Mouse (Mus musculus) erythroid progenitor cell, adult 5-6 weeks (primary cell): Measurements from ENCODE around the gene Psmc2. TPM values are rescaled to one million over a fixed set of nuclear protein-coding genes. Genes with fewer than 3 reads are reported as not detected.
A peak's percentile ranks its signal among the peaks of the same experiment; 100 is the strongest.

ENCODE experiments used
- ATAC-seq: replicated peaks from 2 replicates; pipeline ENCODE4 v1.8.0; 2016; ENCODE audit warnings: moderate number of reproducible peaks, mild to moderate bottlenecking, moderate TSS enrichment, inconsistent platforms; ENCODE audit not compliant: poor library complexity, low FRiP score, severe bottlenecking
- total RNA-seq, 2 experiments: library from RNA; stranded (forward) in 1 of 2; stranded (reverse) in 1 of 2; fragments of 150-400 nt in 1 of 2; fragments of 186-747, 209-891 nt in 1 of 2; gene quantifications; 2 replicates each; pipeline versions ENCODE4 v1.2.3 to v1.2.4; 2015 to 2017; ENCODE audit warnings: low replicate concordance in 2 of 2

The Psmc2 gene
- total RNA-seq (2015; ENCODE audit: low replicate concordance), result 67.4 and 108 TPM in 2 replicates
- 41.2 and 51.7 TPM in 2 replicates for total RNA-seq (2017; ENCODE audit: low replicate concordance)

DNA sequence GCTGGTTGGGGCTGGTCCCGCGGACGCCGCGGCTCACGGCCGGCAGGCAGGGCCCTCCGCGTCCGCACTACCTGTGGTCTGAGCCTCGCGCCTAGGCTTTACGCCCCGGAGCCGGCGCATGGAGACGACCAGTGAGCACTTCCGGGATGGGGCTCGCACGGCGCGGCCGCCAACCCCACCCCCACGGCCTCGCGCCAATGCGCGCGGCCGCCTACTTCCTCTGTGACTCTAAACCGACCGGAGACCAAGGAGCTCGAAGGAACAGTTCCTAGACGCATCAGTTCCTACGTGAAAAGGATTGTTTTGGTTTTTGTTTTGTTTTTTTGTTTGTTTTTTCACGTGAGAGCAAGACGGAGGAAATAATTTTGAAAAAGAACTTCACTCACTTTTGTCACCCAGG lies at the start of gene Psmc2, which contains the start of gene Dnajc2:
Gene Psmc2 (plus strand): TSS at position 231 of the 400 bp plus-strand sequence.
Gene Dnajc2 (minus strand): TSS at position 199 of the 400 bp plus-strand sequence.
- peak; percentile 90 for ATAC-seq

DNA sequence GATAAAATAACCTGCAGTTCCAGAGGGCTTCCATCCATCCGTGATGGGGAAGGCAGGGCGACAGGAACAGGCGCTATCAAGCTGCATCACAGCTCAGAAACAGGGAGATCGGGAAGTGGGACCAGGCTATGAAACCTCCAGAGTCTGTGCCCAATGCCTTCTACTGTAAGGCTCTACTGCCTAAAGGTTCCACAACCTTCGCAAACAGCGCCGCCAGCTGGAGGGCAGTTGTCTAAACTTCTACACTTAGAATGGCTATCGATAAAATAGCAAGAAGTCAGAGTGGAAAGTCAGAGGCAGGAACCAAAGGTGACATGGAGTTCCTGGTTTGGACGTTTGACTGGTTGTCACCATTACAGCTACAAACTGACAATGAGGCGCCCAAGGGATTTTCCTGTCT lies 49.5 kb upstream of the Psmc2 start:
- ATAC-seq, result peak; percentile 69

DNA sequence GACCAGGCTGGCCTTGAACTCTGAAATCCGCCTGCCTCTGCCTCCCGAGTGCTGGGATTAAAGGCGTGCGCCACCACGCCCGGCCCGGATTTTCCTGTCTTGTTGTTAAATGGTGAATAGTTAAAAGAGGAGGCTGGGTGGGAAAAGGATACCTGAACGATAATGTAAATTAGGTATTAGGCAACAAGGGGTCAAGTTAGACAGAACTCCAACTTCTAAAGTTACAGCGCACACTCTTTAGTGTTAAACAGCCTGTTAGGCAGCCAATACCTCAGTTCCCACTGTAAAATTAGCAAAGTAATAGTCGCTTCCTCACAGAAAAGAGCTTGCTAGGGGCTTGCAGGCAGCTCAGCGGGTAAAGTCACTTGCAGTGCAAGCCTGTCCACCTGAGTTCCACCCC lies 49.0 kb upstream of the Psmc2 start:
- ATAC-seq, result no peak

DNA sequence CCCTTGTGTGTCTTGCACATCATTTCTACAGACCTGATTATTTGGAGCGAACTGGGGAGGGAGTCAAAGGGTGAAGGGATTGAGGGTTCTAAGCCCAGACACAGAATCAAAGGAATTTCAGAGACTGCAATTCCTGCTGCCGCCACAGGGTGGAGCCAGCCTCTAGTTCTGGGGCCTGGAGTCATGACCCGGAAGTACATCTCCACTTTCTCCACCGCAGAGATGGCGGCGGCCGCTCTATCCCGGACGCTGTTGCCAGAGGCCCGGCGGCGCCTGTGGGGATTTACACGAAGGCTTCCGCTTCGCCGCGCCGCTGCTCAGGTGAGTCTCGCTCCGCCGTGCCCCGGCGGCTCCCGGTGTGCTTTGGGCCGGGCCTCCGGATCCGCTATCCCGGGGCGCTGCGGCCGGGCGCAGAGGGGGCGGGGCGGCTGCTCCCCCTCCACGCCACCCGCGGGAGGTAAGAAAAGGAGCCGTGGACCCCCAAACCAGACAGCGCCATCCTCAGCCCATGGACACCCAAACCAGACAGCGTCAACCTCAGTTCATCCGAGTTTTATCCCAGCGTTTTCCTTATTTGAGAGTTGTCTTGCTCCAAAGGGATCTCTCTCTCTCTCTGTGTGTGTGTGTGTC lies 48.0 kb upstream of the Psmc2 start, which contains the start of gene Pmpcb:
Gene Pmpcb (plus strand): TSS at position 186 of the 630 bp plus-strand sequence.
- peak; percentile 86 for ATAC-seq

DNA sequence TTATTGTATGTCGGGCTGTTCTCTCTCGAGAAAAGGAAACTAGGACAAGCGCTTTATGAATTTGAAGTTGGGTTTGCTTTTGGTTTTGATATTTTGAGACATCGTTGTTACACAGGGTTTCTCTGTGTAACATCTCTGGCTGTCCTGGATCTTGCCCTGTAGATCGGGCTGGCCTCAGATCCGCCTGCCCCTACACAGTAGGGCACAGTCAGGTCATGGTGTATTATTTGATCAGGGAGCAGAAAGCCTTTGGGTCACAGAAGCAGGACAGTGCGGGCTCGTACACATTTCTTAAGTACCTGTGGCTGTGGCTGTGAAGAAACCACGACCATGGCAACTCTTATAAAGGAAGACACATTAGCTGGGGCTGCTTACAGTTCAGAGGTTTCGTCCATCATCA lies 47.5 kb upstream of the Psmc2 start:
- 0 out of 2 replicates have a peak, but pooled peaks have one; percentile 35 for ATAC-seq

DNA sequence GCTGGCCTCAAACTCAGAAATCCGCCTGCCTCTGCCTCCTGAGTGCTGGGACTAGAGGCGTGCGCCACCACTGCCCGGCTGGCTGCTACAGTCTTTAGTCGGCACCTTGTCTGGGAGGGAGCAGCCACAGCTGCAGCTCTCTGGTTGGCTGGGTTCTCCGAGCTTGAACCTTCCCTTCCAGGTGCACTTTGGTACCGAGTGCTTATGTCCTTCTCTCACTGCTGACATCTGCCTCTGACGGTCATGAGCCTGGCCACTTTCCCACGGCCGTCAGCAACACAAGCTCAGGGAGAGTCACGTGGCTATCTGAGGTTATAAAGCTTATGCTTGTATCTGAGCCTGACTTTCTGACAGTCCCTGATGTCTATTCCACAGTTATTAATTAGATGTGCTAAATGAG lies 46.0 kb upstream of the Psmc2 start:
- no peak for ATAC-seq

DNA sequence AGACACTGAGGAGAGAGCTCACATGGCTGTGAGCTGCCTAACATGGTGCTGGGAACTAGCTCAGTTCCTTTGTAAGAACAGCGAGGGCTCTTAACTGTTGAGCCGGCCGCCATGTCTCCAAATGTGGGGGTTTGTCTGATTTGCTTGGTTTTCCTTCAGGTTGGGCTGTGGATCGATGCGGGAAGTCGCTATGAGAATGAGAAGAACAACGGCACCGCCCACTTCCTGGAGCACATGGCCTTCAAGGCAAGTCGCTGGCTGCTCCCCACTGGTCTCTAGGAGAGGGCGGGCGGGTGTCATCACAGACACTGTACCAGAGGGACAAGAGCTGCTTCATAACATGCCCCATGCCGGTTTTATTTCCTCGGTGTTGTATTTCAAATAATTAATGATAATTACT lies 45.2 kb upstream of the Psmc2 start:
- ATAC-seq, result no peak

DNA sequence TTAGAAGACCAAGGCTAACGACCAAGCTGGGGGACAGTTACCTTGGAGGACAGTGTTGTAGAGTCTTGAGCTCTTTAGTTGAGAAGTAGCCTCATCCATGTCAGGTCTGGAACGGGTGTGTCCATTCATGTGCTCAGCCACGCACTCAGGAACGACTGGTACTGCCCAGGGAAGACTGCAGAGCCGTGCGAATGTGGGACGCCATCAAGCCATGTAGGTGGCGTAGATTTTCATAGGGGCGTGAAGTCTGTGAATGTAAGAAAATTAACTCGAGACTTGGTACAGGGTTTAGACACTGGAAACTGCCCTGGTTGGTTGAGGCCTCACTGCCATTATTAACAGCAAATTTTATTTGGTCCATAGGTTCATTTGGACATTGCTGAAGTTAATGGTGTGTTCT lies 41.5 kb upstream of the Psmc2 start:
- no peak for ATAC-seq

DNA sequence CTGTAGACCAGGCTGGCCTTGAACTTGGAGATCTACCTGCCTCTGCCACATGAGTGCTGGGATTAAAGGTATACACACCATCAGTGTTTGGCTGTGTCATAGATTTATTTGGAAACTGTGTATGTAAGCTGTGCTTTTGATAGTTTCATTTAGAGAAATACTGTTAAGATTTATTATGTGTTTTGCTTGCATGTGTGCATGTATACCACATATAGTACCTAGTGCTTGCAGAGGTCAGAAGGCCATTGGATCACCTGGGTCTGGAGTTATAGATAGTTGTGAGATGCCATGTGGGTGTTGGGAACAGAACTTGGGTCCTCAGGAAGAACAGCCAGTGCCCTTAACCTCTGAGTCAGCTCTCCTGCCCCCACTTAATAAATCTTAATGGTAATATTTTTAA lies 40.4 kb upstream of the Psmc2 start:
- ATAC-seq, result no peak

DNA sequence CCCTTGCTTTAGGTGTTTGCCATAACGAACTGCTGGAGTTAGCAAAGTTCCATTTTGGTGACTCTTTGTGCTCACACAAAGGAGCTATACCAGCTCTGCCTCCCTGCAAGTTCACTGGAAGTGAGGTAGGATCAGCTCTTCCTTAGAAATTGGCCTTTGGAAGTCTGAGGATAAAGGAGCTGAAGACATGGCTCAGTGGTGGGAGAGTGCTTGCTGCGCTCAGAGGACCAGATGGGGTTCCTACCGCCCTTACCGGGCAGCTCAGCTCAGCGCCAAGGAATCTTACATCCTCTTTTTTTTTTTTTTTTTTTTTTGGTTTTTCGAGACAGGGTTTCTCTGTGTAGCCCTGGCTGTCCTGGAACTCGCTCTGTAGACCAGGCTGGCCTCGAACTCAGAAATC lies 39.1 kb upstream of the Psmc2 start:
- ATAC-seq, result no peak

DNA sequence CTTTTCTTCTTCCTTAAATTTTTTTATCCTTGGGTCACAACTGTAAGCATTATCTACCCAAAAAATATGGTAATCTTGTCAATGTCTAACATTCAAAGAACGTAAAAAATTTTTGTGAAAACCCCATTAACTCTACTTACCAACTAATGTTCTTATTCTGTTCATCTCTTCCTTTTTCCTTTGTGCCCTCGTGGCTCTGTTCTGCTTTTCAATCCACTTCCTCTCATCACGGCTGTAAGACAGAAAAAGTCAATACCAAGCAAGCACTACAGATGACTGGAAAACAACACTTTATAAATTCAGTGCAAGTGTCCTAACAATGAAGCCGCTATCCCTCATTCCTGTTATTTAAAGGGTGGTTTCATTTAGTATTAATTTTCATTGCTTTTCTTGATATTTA lies 16.6 kb upstream of the Psmc2 start:
- ATAC-seq, result no peak

DNA sequence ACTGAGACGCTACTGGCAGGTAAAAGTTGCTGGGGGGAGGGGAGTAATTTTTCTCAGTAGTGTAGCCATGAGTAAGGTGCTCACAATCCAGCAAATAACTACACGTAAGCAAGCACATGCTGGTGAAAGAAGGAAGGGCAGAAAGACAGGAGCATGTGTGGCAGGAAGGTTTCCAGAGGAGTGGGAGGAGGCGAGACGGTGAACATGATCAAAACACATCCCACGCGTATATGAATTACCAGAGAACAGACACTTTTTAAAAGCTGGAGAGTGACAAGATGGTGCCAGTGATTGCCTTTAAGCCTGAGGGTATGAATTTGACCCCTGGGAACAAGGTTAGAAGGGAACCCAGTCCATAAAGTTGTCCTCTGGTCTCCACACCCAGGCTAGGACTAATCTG lies 15.2 kb upstream of the Psmc2 start:
- ATAC-seq, result no peak

DNA sequence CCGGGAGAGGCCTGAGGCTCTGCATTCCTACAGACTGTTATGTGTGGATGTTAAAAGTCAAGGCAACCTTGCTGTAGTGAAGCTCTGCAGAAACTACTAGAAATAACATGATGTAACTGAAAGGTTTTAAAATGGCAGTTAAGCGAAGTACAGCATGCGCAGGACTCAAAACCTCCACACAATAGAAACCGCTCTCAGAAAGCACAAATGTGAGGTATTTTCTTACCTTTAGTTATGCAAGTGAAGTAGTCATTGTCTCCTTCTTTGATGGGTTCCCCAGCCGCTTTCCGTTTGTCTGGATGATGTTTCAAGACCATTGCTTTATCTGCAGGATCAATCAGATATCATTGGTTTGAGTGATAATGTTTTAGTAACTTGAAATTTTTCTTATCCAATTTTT lies 8.6 kb upstream of the Psmc2 start:
- ATAC-seq, result no peak

DNA sequence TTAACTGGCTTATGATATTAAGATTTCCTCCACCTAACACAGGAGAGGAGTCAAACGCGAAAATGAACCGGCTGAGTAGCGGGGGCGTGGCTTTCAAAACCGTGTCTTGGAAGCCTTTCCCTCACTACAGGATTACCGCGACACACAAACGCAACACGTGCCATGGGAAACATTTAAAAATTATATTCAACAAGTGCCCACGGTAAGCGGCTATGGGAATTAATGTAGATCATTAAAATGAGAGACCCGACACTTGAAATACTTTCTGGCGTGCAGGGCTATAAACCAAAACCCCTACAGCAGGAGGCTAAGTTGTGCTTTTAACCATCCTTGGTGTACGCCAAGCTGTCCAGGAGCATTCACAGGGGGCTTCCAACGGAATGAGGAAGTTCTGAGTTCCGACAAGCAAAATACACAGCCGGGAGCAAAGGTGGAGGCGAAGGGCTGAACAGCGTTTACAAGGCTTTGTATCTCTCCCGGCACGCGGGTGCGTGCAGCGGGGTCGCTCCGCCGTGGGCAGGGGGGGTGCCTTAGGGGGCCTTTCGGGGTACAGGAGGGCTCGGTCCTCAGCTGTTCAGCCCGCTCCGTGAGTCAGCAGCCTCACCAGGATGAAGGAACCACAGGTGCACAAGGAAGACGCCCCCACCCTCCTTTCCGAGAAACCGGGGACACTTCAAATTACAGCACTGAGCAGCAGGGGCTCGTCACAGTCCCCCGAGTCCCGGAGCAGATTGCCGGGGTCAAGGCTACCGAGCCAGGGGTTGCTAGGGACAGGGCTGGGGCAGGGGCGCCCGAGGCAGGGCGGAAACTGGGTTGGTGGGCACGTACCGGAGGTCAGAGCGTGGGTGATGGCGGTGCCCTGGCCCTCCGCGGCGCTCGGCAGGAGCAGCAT lies 676 bp upstream of the Psmc2 start:
- no peak for ATAC-seq

DNA sequence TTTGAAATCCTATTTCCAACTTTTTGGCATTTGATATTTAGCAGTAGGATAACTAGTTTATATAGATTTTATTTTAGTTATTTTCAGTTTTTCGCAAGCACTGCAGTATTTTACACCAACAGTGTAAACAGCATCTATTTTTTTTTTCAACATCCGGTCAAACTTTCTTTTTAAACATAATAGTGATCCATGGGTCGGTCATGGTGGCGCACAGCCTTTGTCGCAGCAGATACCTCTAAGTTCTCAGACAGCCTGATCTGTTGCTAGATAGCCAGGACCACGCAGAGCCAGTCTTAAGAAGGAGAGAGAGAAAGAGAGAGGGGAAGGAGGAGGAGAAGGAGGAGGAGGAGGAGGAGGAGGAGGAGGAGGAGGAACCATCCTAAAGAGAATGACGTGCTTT lies 693 bp downstream of the Psmc2 start:
- no peak for ATAC-seq

DNA sequence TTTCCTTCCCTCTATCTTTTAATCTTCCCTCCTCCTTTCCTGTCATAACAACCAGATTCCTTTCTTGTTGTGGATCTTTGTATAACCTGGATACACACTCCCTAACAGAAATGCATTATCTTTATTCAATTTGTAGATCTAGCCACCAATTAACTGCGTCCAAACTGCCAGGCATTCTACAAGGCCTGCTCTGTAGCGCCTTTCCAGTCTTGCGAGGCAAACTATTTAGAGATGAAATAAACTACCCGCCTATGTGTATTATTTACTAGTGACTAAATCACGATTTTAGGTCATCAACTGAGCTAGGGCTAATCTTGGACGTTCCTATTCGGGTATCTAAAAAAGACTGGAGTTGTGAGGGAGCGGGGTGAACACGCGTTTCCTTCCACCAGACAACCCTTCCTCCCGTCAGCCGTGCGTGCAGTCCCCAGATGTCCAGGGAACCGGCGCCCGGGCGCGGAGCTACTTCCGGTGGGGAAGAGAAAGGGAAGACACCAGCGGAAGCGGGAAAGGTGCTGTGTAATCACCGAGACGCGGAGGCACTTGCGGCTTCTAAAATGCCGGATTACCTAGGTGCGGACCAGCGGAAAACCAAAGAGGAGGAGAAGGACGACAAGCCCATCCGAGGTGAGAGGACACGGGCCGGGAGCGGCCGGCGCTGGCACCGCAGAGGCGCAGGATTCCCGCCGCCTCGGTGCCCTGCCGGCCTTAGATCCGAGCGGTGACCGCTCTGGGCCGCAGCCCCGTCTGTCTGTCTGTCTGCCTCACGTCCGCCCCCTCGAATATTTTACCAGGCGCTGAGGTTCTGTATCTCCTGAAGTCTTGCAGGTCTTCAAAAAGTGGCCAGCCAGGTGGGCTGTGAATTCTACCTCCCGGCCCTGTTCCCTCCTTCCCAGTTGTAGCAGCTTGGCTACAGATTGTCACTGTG lies 1.4 kb downstream of the Psmc2 start:
- peak; percentile 88 for ATAC-seq

DNA sequence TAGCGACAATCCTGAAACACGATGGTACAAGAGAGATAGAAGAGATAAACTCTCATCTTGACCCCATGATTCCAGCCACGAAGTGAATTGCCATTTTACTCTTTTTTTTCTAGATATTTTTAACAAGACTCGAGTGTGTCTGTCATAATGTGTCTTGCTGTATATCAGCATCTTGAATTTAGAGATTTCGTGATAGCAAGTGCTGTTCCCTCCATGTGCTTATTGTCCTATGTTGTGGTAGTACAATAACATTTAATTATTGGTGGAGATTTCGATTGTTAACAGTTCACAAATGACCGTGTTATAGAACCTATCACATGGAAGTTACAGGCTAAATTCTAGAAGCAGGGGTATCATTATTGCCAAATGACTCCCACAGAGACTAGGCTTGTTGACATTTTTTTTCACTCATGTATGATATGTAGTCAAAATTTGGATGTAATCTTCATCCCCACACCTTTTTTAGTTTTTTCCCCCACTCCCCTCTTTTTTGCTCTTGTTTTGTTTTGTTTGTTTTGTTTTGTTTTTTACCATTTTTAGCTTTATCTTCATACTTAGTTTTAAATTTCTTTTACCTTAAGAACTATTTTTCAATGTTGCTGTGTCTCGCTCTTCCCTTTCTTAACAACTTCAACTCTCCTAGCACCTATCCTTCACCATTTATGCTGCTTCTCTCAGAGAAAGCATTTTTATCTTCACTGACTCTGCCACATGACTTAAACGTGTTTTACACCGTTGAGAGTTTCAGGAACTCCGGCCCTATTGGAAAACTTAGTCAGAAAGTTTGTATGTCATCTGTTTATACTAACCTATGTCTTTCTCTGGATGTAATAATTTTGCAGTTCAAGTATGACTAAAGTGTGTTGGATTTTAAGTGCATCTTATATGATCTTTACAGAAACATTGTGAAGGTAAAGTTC lies 2.4 kb downstream of the Psmc2 start:
- no peak for ATAC-seq

DNA sequence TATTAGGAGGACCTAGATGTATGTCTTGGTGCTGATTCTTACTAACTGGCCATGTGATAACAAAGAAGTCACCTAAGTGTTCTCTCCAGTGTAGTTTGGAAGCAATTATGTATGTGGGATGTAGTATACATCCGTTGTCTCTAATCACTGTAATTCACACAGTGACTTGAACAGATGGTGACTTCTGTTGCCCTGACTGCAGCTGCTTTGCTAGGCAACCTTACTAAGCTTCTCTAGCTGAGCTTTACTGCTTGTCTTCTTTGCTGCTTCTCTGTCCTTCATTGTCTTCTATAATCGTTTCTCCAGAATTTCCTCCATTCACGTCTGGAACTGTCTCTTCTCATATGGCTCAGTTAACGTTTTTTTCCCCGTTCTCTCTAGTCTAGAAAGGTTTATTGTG lies 4.0 kb downstream of the Psmc2 start:
- no peak for ATAC-seq

DNA sequence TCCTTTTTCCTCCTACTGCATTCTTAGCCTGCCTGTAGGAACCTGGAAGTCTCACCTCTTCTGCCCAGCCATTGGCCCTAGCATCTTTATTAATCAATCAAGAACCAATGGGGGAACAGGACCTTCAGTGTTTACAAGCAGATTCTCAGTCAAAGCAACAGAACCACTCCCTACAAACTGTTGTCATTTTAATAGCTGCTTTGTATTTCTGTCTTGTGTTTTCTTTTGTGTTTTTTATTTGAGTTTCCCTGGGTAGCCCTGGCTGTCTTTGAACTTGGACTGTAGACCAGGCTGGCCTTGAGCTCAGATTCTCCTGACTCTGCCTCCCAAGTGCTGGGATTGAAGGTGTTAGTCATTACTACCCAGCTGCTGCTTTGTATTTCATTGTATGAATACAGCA lies 7.1 kb downstream of the Psmc2 start:
- ATAC-seq, result no peak
